32 mouse cellular contexts compared by ENCODE assay signal in genomic region chr14:106119371-106119770, GRCm38 (mm10). TPM values are rescaled to one million over a fixed set of nuclear protein-coding genes. Genes with fewer than 3 reads are reported as not detected.
A peak's percentile ranks its signal among the peaks of the same experiment; 100 is the strongest.
DNase-seq lines count a peak whose midpoint lies in the region; ATAC-seq and TF ChIP-seq lines count a peak whose summit lies in the region.
"Had no signal": no experiment of that assay in that cellular context is flagged by ENCODE, and none has a peak within 500 bp of the region (broad histone marks: within the 10 kb centered on the region; RNA-seq: fewer than 3 reads in every experiment).

No protein-coding gene starts in this region.

- H3K4me2 ChIP-seq in embryonic facial prominence, embryonic 14.5 days (ENCODE audit: low read depth, low read length): no peak overlapping the region
- H3K4me2 ChIP-seq in heart, embryonic 12.5 days: no peak overlapping the region
- H3K4me2 ChIP-seq in limb, embryonic 14.5 days (replicated peaks; ENCODE audit: low read depth, low read length, severe bottlenecking): no peak overlapping the region
- H3K4me2 ChIP-seq: embryonic facial prominence, embryonic 13.5 days; heart, embryonic 11.5 days; heart, embryonic 15.5 days; hindbrain, embryonic 12.5 days; hindbrain, embryonic 15.5 days had no signal

- peak; percentile 49 for DNase-seq in embryonic facial prominence, embryonic 14.5 days (ENCODE audit: low spot score)
- no peak for DNase-seq in embryonic facial prominence, embryonic 10.5 days (ENCODE audit: low spot score)
- peak; percentile 9 to 14 for DNase-seq in heart, postnatal 10 days
- peak; percentile 76 for DNase-seq in limb, embryonic 14.5 days (ENCODE audit: low spot score)
- DNase-seq in limb, embryonic 10.5 days (ENCODE audit: low spot score): no peak
- no peak for DNase-seq in adrenal gland, postnatal 4 days (ENCODE audit: low spot score in 2 of 2)
- DNase-seq: adrenal gland, postnatal 10 days; adrenal gland, postnatal 36 days; cerebellum, adult 11 months; cerebellum, adult 2 months; cerebellum, adult 9-11 months; cerebellum, postnatal 25 days; forebrain, postnatal 0 days; gastrocnemius, postnatal 25 days; heart, adult 2 months had no signal

- no peaks in the 10 kb centered on the region for H3K27me3 ChIP-seq in embryonic facial prominence, embryonic 14.5 days (replicated peaks; ENCODE audit: control insufficient read depth, insufficient read depth, low read length)
- H3K27me3 ChIP-seq in embryonic facial prominence, embryonic 10.5 days (replicated peaks; ENCODE audit: low read depth, poor library complexity, severe bottlenecking): no peaks in the 10 kb centered on the region
- H3K27me3 ChIP-seq in heart, embryonic 12.5 days (replicated peaks): no peaks in the 10 kb centered on the region
- no peaks in the 10 kb centered on the region for H3K27me3 ChIP-seq in limb, embryonic 14.5 days (ENCODE audit: control insufficient read depth, insufficient read depth, low read length)
- H3K27me3 ChIP-seq in limb, embryonic 10.5 days (ENCODE audit: low read depth, poor library complexity, severe bottlenecking): no peaks in the 10 kb centered on the region
- H3K27me3 ChIP-seq: embryonic facial prominence, embryonic 13.5 days; heart, embryonic 15.5 days; hindbrain, embryonic 12.5 days; hindbrain, embryonic 15.5 days; Patski had no signal

- no peak overlapping the region for H3K27ac ChIP-seq in embryonic facial prominence, embryonic 14.5 days (replicated peaks; ENCODE audit: low read depth, low read length)
- H3K27ac ChIP-seq in embryonic facial prominence, embryonic 10.5 days (replicated peaks): no peak overlapping the region
- H3K27ac ChIP-seq in heart, embryonic 12.5 days (ENCODE audit: poor library complexity, severe bottlenecking): no peak overlapping the region
- H3K27ac ChIP-seq in limb, embryonic 14.5 days (replicated peaks; ENCODE audit: low read depth, low read length): no peak overlapping the region
- H3K27ac ChIP-seq in limb, embryonic 10.5 days: no peak overlapping the region
- H3K27ac ChIP-seq: embryonic facial prominence, embryonic 13.5 days; heart, adult 2 months; heart, embryonic 15.5 days; hindbrain, embryonic 12.5 days; hindbrain, embryonic 15.5 days had no signal

- no peak overlapping the region for H3K9ac ChIP-seq in embryonic facial prominence, embryonic 14.5 days (ENCODE audit: low read depth, low read length)
- no peak overlapping the region for H3K9ac ChIP-seq in heart, embryonic 12.5 days
- no peak overlapping the region for H3K9ac ChIP-seq in limb, embryonic 14.5 days (ENCODE audit: low read depth, low read length, severe bottlenecking)
- H3K9ac ChIP-seq: embryonic facial prominence, embryonic 13.5 days; forebrain, postnatal 0 days; heart, embryonic 15.5 days; hindbrain, embryonic 12.5 days; hindbrain, embryonic 15.5 days had no signal

- no peak for ATAC-seq in embryonic facial prominence, embryonic 14.5 days (ENCODE audit: low read depth)
- ATAC-seq in heart, embryonic 12.5 days (ENCODE audit: insufficient number of reproducible peaks, low FRiP score): no peak
- ATAC-seq in limb, embryonic 14.5 days (ENCODE audit: low FRiP score, low read depth): no peak
- ATAC-seq: forebrain, embryonic 14.5 days; forebrain, postnatal 0 days; Patski had no signal

- intact Hi-C loops in heart, postnatal 10 days (cut with DNase I): no loop called here

- no peak for TF ChIP-seq POLR2A in limb, embryonic 14.5 days (IDR thresholded peaks at IDR 0.05; ENCODE audit: borderline replicate concordance, extremely low read depth, insufficient read depth, insufficient read length)

- no peaks in the 10 kb centered on the region for H3K9me3 ChIP-seq in embryonic facial prominence, embryonic 14.5 days (ENCODE audit: control insufficient read depth, low read length)
- no peaks in the 10 kb centered on the region for H3K9me3 ChIP-seq in embryonic facial prominence, embryonic 10.5 days
- no peaks in the 10 kb centered on the region for H3K9me3 ChIP-seq in heart, embryonic 12.5 days (replicated peaks)
- no peaks in the 10 kb centered on the region for H3K9me3 ChIP-seq in limb, embryonic 14.5 days (ENCODE audit: control insufficient read depth, low read length)
- no peaks in the 10 kb centered on the region for H3K9me3 ChIP-seq in limb, embryonic 10.5 days (replicated peaks)
- H3K9me3 ChIP-seq: embryonic facial prominence, embryonic 13.5 days; heart, embryonic 15.5 days; hindbrain, embryonic 12.5 days; hindbrain, embryonic 15.5 days had no signal

- no peaks in the 10 kb centered on the region for H3K4me1 ChIP-seq in embryonic facial prominence, embryonic 14.5 days (ENCODE audit: control insufficient read depth, insufficient read depth, low read length)
- H3K4me1 ChIP-seq in embryonic facial prominence, embryonic 10.5 days: no peaks in the 10 kb centered on the region
- H3K4me1 ChIP-seq in heart, embryonic 12.5 days (replicated peaks): no peaks in the 10 kb centered on the region
- H3K4me1 ChIP-seq in limb, embryonic 14.5 days (ENCODE audit: control insufficient read depth, insufficient read depth, low read length): no peaks in the 10 kb centered on the region
- no peaks in the 10 kb centered on the region for H3K4me1 ChIP-seq in limb, embryonic 10.5 days
- H3K4me1 ChIP-seq: embryonic facial prominence, embryonic 13.5 days; heart, embryonic 15.5 days; hindbrain, embryonic 12.5 days; hindbrain, embryonic 15.5 days had no signal

- WGBS in embryonic facial prominence, embryonic 14.5 days: 32% methylated on average over 2 of the region's 2 CpGs
- 65% methylated on average over 2 of the region's 2 CpGs for WGBS in embryonic facial prominence, embryonic 10.5 days
- WGBS in heart, embryonic 12.5 days: 56% methylated on average over 2 of the region's 2 CpGs
- 27% methylated on average over 2 of the region's 2 CpGs for WGBS in limb, embryonic 14.5 days
- whole genome bisulfite sequencing in limb, embryonic 10.5 days: 73% methylated on average over 2 of the region's 2 CpGs

- no peak overlapping the region for H3K4me3 ChIP-seq in embryonic facial prominence, embryonic 14.5 days (ENCODE audit: low read depth, low read length)
- H3K4me3 ChIP-seq in embryonic facial prominence, embryonic 10.5 days: no peak overlapping the region
- no peak overlapping the region for H3K4me3 ChIP-seq in heart, embryonic 12.5 days
- no peak overlapping the region for H3K4me3 ChIP-seq in limb, embryonic 14.5 days (replicated peaks; ENCODE audit: low read length)
- no peak overlapping the region for H3K4me3 ChIP-seq in limb, embryonic 10.5 days
- H3K4me3 ChIP-seq: embryonic facial prominence, embryonic 13.5 days; heart, adult 2 months; heart, embryonic 15.5 days; hindbrain, embryonic 12.5 days; hindbrain, embryonic 15.5 days had no signal

- no peaks in the 10 kb centered on the region for H3K36me3 ChIP-seq in embryonic facial prominence, embryonic 14.5 days (ENCODE audit: control insufficient read depth, insufficient read depth, low read length)
- H3K36me3 ChIP-seq in embryonic facial prominence, embryonic 10.5 days (replicated peaks): no peaks in the 10 kb centered on the region
- H3K36me3 ChIP-seq in heart, embryonic 12.5 days: no peaks in the 10 kb centered on the region
- H3K36me3 ChIP-seq in limb, embryonic 14.5 days (ENCODE audit: control insufficient read depth, insufficient read depth, low read length): no peaks in the 10 kb centered on the region
- no peaks in the 10 kb centered on the region for H3K36me3 ChIP-seq in limb, embryonic 10.5 days
- H3K36me3 ChIP-seq: embryonic facial prominence, embryonic 13.5 days; heart, embryonic 15.5 days; hindbrain, embryonic 12.5 days; hindbrain, embryonic 15.5 days had no signal

RNA-seq across cellular contexts. Expression of gene Trim52, which starts 13.4 kb away (rescaled TPM):
- not detected in 2 replicates for polyA plus RNA-seq in embryonic facial prominence, embryonic 14.5 days (2014; fragmentation: Nextera tagmentation; extraction: Ambion mirVana)
- not detected in 2 replicates for polyA plus RNA-seq in embryonic facial prominence, embryonic 10.5 days (2016; fragmentation: Nextera tagmentation; extraction: Ambion mirVana)
- not detected for total RNA-seq in heart, postnatal 10 days (2021)
- polyA plus RNA-seq in heart, embryonic 12.5 days (2016; fragmentation: Nextera tagmentation; extraction: Ambion mirVana): not detected in 2 replicates
- 0.06 and 0.10 TPM in 2 replicates for polyA plus RNA-seq in limb, embryonic 14.5 days (2012; rRNA removed)
- polyA plus RNA-seq in limb, embryonic 14.5 days (2014; fragmentation: Nextera tagmentation; extraction: Ambion mirVana): not detected in 2 replicates
- not detected in 2 replicates for polyA plus RNA-seq in limb, embryonic 10.5 days (2016; fragmentation: Nextera tagmentation; extraction: Ambion mirVana)
- total RNA-seq in adrenal gland, postnatal 4 days (2021): not detected
- total RNA-seq: adrenal gland, adult 18-20 months; adrenal gland, postnatal 10 days; adrenal gland, postnatal 36 days; common myeloid progenitor, adult 5-6 weeks; forebrain, postnatal 0 days; gastrocnemius, adult 8-10 months; gastrocnemius, postnatal 25 days; granulocyte monocyte progenitor cell, adult 5-6 weeks; heart, adult 2 months; heart, postnatal 25 days; hematopoietic stem cell, adult 5-6 weeks had no signal
- polyA plus RNA-seq: cerebellum, adult 2 months; forebrain, embryonic 11.5 days; forebrain, embryonic 14.5 days; forebrain, postnatal 0 days; frontal cortex, adult 2 months; heart, adult 2 months; heart, embryonic 11.5 days; heart, embryonic 15.5 days; hindbrain, embryonic 12.5 days; hindbrain, embryonic 15.5 days; intestine, embryonic 14.5 days; Patski had no signal

Comparison
In these comparisons a context has a peak if more than half of its experiments do, and no peak if none do; other contexts are left out.
1. DNase-seq: peak in embryonic facial prominence, embryonic 14.5 days (single experiment), heart, postnatal 10 days (2 of 2) and limb, embryonic 14.5 days (single experiment); none in embryonic facial prominence, embryonic 10.5 days (single experiment), limb, embryonic 10.5 days (single experiment) and adrenal gland, postnatal 4 days (0 of 2).